ENCODE assay signal across 28 mouse cellular contexts in genomic region chr3:32573086-32573485, GRCm38 (mm10).
"Had no signal": no experiment of that assay in that cellular context is flagged by ENCODE, and none has a peak within 500 bp of the region (broad histone marks: within the 10 kb centered on the region; RNA-seq: fewer than 3 reads in every experiment).

No protein-coding gene starts in this region.

- DNase-seq: cerebellum, adult 2 months; cerebellum, adult 8-10 months; cerebellum, adult 9-10 months; cerebellum, adult 9-11 months; cerebellum, postnatal 10 days; cerebellum, postnatal 14 days; cerebellum, postnatal 25 days; cerebellum, postnatal 36 days; embryo, embryonic 11 days; forebrain, postnatal 0 days; gastrocnemius, adult 2 months; gastrocnemius, postnatal 10 days; gastrocnemius, postnatal 14 days; gastrocnemius, postnatal 25 days; gastrocnemius, postnatal 36 days; heart, adult 18-20 months; heart, adult 2 months had no signal

- H3K27ac ChIP-seq: embryonic facial prominence, embryonic 10.5 days; embryonic facial prominence, embryonic 12.5 days; embryonic facial prominence, embryonic 13.5 days; embryonic facial prominence, embryonic 15.5 days; forebrain, embryonic 10.5 days; forebrain, embryonic 12.5 days; forebrain, embryonic 13.5 days; forebrain, embryonic 15.5 days; gastrocnemius, adult 2 months; heart, adult 2 months had no signal

- H3K27me3 ChIP-seq: embryonic facial prominence, embryonic 12.5 days; embryonic facial prominence, embryonic 13.5 days; embryonic facial prominence, embryonic 15.5 days; forebrain, embryonic 12.5 days; forebrain, embryonic 13.5 days; forebrain, embryonic 15.5 days had no signal

- H3K9me3 ChIP-seq: embryonic facial prominence, embryonic 12.5 days; embryonic facial prominence, embryonic 13.5 days; embryonic facial prominence, embryonic 15.5 days; forebrain, embryonic 12.5 days; forebrain, embryonic 13.5 days; forebrain, embryonic 15.5 days had no signal

- H3K9ac ChIP-seq: embryonic facial prominence, embryonic 12.5 days; embryonic facial prominence, embryonic 13.5 days; embryonic facial prominence, embryonic 15.5 days; forebrain, embryonic 12.5 days; forebrain, embryonic 13.5 days; forebrain, embryonic 15.5 days; forebrain, postnatal 0 days had no signal

- ATAC-seq: forebrain, embryonic 13.5 days; forebrain, embryonic 14.5 days; forebrain, embryonic 15.5 days; forebrain, embryonic 16.5 days; forebrain, postnatal 0 days had no signal

- H3K4me3 ChIP-seq: embryonic facial prominence, embryonic 10.5 days; embryonic facial prominence, embryonic 12.5 days; embryonic facial prominence, embryonic 13.5 days; embryonic facial prominence, embryonic 15.5 days; erythroblast, embryonic 14.5 days; forebrain, embryonic 10.5 days; forebrain, embryonic 12.5 days; forebrain, embryonic 13.5 days; forebrain, embryonic 15.5 days; gastrocnemius, adult 2 months; heart, adult 2 months had no signal

- H3K4me2 ChIP-seq: embryonic facial prominence, embryonic 12.5 days; embryonic facial prominence, embryonic 13.5 days; embryonic facial prominence, embryonic 15.5 days; forebrain, embryonic 12.5 days; forebrain, embryonic 13.5 days; forebrain, embryonic 15.5 days had no signal

- H3K4me1 ChIP-seq: embryonic facial prominence, embryonic 10.5 days; embryonic facial prominence, embryonic 12.5 days; embryonic facial prominence, embryonic 13.5 days; embryonic facial prominence, embryonic 15.5 days; forebrain, embryonic 12.5 days; forebrain, embryonic 13.5 days; forebrain, embryonic 15.5 days had no signal
